Mouse (Mus musculus) embryonic facial prominence, embryonic 13.5 days (tissue): ENCODE results near the gene Figla. TPM values are rescaled to one million over a fixed set of nuclear protein-coding genes. Genes with fewer than 3 reads are reported as not detected.

Source experiments
- polyA plus RNA-seq: library from polyadenylated mRNA; unstranded; fragments of >200 nt; fragmentation: Nextera tagmentation; extraction: Ambion mirVana; gene quantifications from 2 replicates; pipeline ENCODE4 v1.2.1, GENCODE M21; 2015

Figla gene
- polyA plus RNA-seq, 1 experiment from 2014 or later = not detected

Other genes starting within 250 kb of the Figla start
- gene Nat8f6, start 195.2 kb upstream of the Figla start, polyA plus RNA-seq = not detected in 2 replicates
- gene Nat8f5, start 195.2 kb upstream of the Figla start, polyA plus RNA-seq = not detected in 2 replicates
- not detected in 2 replicates for gene Nat8, start 184.1 kb upstream of the Figla start, polyA plus RNA-seq
- gene Nat8f2, start 147.0 kb upstream of the Figla start, polyA plus RNA-seq = not detected in 2 replicates
- gene Nat8f4, start 111.3 kb upstream of the Figla start, polyA plus RNA-seq = 2.5 and 2.8 TPM in 2 replicates
- gene Tprkb, start 104.3 kb upstream of the Figla start, polyA plus RNA-seq = 39.5 and 45.9 TPM in 2 replicates
- 6.5 and 11.2 TPM in 2 replicates for gene Nat8f1, start 100.5 kb upstream of the Figla start, polyA plus RNA-seq
- gene Dusp11, start 54.5 kb upstream of the Figla start, polyA plus RNA-seq = 48.6 and 55.6 TPM in 2 replicates
- 8.7 and 9.4 TPM in 2 replicates for gene Add2, start 12.5 kb downstream of the Figla start, polyA plus RNA-seq
- 3.6 and 5.8 TPM in 2 replicates for gene Tgfa, start 179.1 kb downstream of the Figla start, polyA plus RNA-seq